Mouse (Mus musculus): Measurements from ENCODE around the gene Ercc6l2.

GRCm38 (mm10) chr13:63913136-63913535, 98.1 kb downstream of the Ercc6l2 start:
- TF ChIP-seq CTCF (IDR thresholded peaks at IDR 0.05; ENCODE audit: extremely low read depth, insufficient read depth, low read length): no peak
- no peak for TF ChIP-seq POLR2A (IDR thresholded peaks at IDR 0.05; ENCODE audit: extremely low read depth, insufficient read depth, low read length)
